Mouse (Mus musculus): ENCODE results near the gene Rbm24. TPM values are rescaled to one million over a fixed set of nuclear protein-coding genes. Genes with fewer than 3 reads are reported as not detected.

Gene Rbm24
- total and polyA plus RNA-seq, 2 experiments = 0.18 TPM; not detected in 1

GRCm38 (mm10) chr13:46444021-46444420 lies 25.8 kb downstream of the Rbm24 start:
- no peak for DNase-seq (ENCODE audit: extremely low read depth, low read depth, low spot score)
- TF ChIP-seq POLR2A (IDR thresholded peaks at IDR 0.05; ENCODE audit: extremely low read depth, insufficient read depth, low read length) = no peak
- no peak for TF ChIP-seq CTCF (IDR thresholded peaks at IDR 0.05; ENCODE audit: low read depth, low read length)
- Histone ChIP-seq H3K27ac (replicated peaks; ENCODE audit: insufficient read depth, low read depth, low read length) (no peak overlapping the region), H3K27me3 (ENCODE audit: control insufficient read depth, insufficient read depth, low read length) (no peaks in the 10 kb centered on the region), H3K4me3 (ENCODE audit: insufficient read depth, low read depth, low read length) (no peak overlapping the region), H3K79me2 (ENCODE audit: control insufficient read depth, insufficient read depth, low read length) (no peaks in the 10 kb centered on the region), H3K9ac (ENCODE audit: low read depth, low read length) (no peak overlapping the region), H3K4me1 (ENCODE audit: control insufficient read depth, insufficient read depth, low read length) (no peaks in the 10 kb centered on the region), H3K36me3 (ENCODE audit: control insufficient read depth, insufficient read depth, low read length) (no peaks in the 10 kb centered on the region)
- WGBS = 63% methylated on average over 7 of the region's 7 CpGs

DNA sequence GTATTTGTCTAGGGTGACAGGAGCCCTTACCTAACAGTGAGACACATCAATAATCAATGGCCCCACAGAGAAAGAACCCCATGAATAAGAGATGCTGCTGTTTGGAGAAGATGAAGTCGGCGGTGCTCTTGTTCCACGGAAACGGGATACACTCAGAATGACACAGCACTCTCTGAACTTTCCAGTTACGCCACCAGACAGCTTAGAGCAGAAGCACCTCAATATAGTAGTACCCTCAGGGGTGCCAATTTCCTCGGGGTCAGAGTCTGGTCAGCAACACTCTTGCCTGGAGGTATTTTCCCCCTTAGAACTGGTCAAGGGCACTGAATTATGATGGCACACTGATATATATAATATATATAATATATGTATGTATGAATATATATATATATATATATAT lies 27.8 kb downstream of the Rbm24 start:
- no peaks in the 10 kb centered on the region for H3K36me3 ChIP-seq (ENCODE audit: control insufficient read depth, insufficient read depth, low read length)
- H3K27ac ChIP-seq (replicated peaks; ENCODE audit: insufficient read depth, low read depth, low read length) = no peak overlapping the region
- no peaks in the 10 kb centered on the region for H3K4me1 ChIP-seq (ENCODE audit: control insufficient read depth, insufficient read depth, low read length)
- no peak for DNase-seq (ENCODE audit: extremely low read depth, low read depth, low spot score)
- H3K4me3 ChIP-seq (ENCODE audit: insufficient read depth, low read depth, low read length) = no peak overlapping the region
- no peak for TF ChIP-seq POLR2A (IDR thresholded peaks at IDR 0.05; ENCODE audit: extremely low read depth, insufficient read depth, low read length)
- no peak for TF ChIP-seq CTCF (IDR thresholded peaks at IDR 0.05; ENCODE audit: low read depth, low read length)
- no peaks in the 10 kb centered on the region for H3K27me3 ChIP-seq (ENCODE audit: control insufficient read depth, insufficient read depth, low read length)
- WGBS = 88% methylated on average over 6 of the region's 6 CpGs
- H3K79me2 ChIP-seq (ENCODE audit: control insufficient read depth, insufficient read depth, low read length) = no peaks in the 10 kb centered on the region
- no peak overlapping the region for H3K9ac ChIP-seq (ENCODE audit: low read depth, low read length)

DNA sequence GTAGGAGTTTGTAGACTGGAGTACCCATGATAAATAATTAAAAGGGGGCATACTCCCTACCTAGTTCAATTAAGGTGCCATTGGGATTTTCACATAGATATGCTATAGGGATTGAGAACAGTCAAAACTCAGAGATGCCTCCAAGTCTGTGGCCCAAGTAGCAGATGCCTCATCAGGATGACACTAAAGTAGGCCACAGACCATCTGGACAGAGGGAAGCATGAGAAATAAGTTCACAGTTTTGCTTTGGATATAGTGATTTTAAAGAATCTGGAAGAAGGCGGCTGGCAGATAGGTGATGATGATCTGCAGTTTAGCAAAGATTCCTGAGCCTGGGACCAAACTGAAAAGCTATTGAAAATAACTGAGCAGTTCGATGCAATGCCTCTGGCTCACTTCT lies 30.0 kb downstream of the Rbm24 start:
- H3K9ac ChIP-seq (ENCODE audit: low read depth, low read length) = no peak overlapping the region
- no peak overlapping the region for H3K4me3 ChIP-seq (ENCODE audit: insufficient read depth, low read depth, low read length)
- no peaks in the 10 kb centered on the region for H3K4me1 ChIP-seq (ENCODE audit: control insufficient read depth, insufficient read depth, low read length)
- H3K79me2 ChIP-seq (ENCODE audit: control insufficient read depth, insufficient read depth, low read length) = no peaks in the 10 kb centered on the region
- 84% methylated on average over 2 of the region's 2 CpGs for WGBS
- no peak overlapping the region for H3K27ac ChIP-seq (replicated peaks; ENCODE audit: insufficient read depth, low read depth, low read length)
- no peaks in the 10 kb centered on the region for H3K27me3 ChIP-seq (ENCODE audit: control insufficient read depth, insufficient read depth, low read length)
- DNase-seq (ENCODE audit: extremely low read depth, low read depth, low spot score) = no peak
- H3K36me3 ChIP-seq (ENCODE audit: control insufficient read depth, insufficient read depth, low read length) = no peaks in the 10 kb centered on the region
- TF ChIP-seq POLR2A (IDR thresholded peaks at IDR 0.05; ENCODE audit: extremely low read depth, insufficient read depth, low read length) = no peak
- TF ChIP-seq CTCF (IDR thresholded peaks at IDR 0.05; ENCODE audit: low read depth, low read length) = no peak

DNA sequence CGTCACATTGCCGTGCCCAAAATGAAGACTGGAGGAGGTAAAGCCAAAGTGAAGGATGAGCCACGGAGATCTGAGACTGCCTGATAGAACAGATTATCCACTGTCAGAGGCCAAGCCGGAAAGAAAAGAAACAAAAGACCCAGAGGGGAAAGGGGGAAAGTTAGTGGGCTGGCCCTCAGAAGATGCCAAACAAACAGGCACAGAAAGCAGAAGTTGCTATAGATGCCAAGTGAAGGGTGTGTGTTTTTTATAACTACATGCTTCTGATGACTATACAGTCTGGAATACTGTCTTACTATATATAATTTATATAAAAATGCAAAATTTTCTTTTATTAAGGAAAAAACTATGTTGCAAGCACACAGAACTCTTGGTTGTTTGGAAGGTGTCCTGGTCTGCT lies 31.7 kb downstream of the Rbm24 start:
- DNase-seq (ENCODE audit: extremely low read depth, low read depth, low spot score) = no peak
- TF ChIP-seq CTCF (IDR thresholded peaks at IDR 0.05; ENCODE audit: low read depth, low read length) (no peak), POLR2A (IDR thresholded peaks at IDR 0.05; ENCODE audit: extremely low read depth, insufficient read depth, low read length) (no peak)
- H3K27me3 ChIP-seq (ENCODE audit: control insufficient read depth, insufficient read depth, low read length) = no peaks in the 10 kb centered on the region
- no peaks in the 10 kb centered on the region for H3K4me1 ChIP-seq (ENCODE audit: control insufficient read depth, insufficient read depth, low read length)
- H3K9ac ChIP-seq (ENCODE audit: low read depth, low read length) = no peak overlapping the region
- no peak overlapping the region for H3K4me3 ChIP-seq (ENCODE audit: insufficient read depth, low read depth, low read length)
- no peaks in the 10 kb centered on the region for H3K79me2 ChIP-seq (ENCODE audit: control insufficient read depth, insufficient read depth, low read length)
- no peaks in the 10 kb centered on the region for H3K36me3 ChIP-seq (ENCODE audit: control insufficient read depth, insufficient read depth, low read length)
- H3K27ac ChIP-seq (replicated peaks; ENCODE audit: insufficient read depth, low read depth, low read length) = no peak overlapping the region
- 87% methylated on average over 4 of the region's 4 CpGs for WGBS

DNA sequence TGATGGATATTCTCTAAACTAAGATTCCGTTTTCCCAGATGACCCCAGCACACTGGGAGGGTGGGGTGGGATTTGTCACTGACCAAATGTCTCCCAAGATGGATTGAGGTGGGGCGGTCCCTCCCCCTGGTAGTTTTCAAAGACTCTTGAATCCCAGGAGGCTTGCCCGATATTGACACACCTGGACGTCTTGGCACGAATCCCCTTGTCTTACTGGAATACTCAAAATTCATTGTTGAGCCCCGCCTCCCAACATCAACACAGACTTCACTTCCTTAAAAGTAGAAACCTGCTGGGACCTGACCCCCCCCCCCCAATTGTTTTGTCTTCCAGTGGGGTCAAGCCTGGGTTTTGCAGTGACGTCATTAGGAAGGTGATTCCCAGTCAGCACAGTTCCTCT lies 32.4 kb downstream of the Rbm24 start:
- no peak for TF ChIP-seq POLR2A (IDR thresholded peaks at IDR 0.05; ENCODE audit: extremely low read depth, insufficient read depth, low read length)
- TF ChIP-seq CTCF (IDR thresholded peaks at IDR 0.05; ENCODE audit: low read depth, low read length) = no peak
- Histone ChIP-seq H3K27me3 (ENCODE audit: control insufficient read depth, insufficient read depth, low read length) (no peaks in the 10 kb centered on the region), H3K79me2 (ENCODE audit: control insufficient read depth, insufficient read depth, low read length) (no peaks in the 10 kb centered on the region), H3K4me3 (ENCODE audit: insufficient read depth, low read depth, low read length) (no peak overlapping the region), H3K27ac (replicated peaks; ENCODE audit: insufficient read depth, low read depth, low read length) (no peak overlapping the region), H3K36me3 (ENCODE audit: control insufficient read depth, insufficient read depth, low read length) (no peaks in the 10 kb centered on the region), H3K4me1 (ENCODE audit: control insufficient read depth, insufficient read depth, low read length) (no peaks in the 10 kb centered on the region), H3K9ac (ENCODE audit: low read depth, low read length) (no peak overlapping the region)
- no peak for DNase-seq (ENCODE audit: extremely low read depth, low read depth, low spot score)
- 92% methylated on average over 7 of the region's 7 CpGs for WGBS

DNA sequence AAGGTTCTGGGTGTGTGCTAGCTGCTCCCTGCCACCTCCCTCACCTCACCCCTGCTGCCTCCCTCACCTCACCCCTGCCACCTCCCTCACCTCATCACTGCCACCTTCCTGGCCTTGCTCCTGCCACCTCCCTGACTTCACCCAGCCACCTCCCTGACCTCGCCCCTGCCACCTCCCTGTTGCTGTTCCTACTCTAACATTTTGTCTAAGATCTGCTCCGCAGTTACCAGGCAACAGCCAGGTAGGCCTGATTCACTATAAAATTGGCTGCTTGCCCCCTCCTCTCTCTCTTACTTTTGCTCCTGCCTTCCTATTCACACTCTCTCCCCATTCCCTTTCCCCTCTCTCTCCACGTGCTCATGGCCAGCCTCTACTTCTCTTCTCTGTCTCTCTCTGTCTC lies 33.3 kb downstream of the Rbm24 start:
- DNase-seq (ENCODE audit: extremely low read depth, low read depth, low spot score) = no peak
- Histone ChIP-seq H3K4me3 (ENCODE audit: insufficient read depth, low read depth, low read length) (no peak overlapping the region), H3K4me1 (ENCODE audit: control insufficient read depth, insufficient read depth, low read length) (no peaks in the 10 kb centered on the region), H3K79me2 (ENCODE audit: control insufficient read depth, insufficient read depth, low read length) (no peaks in the 10 kb centered on the region), H3K27me3 (ENCODE audit: control insufficient read depth, insufficient read depth, low read length) (no peaks in the 10 kb centered on the region), H3K9ac (ENCODE audit: low read depth, low read length) (no peak overlapping the region), H3K36me3 (ENCODE audit: control insufficient read depth, insufficient read depth, low read length) (no peaks in the 10 kb centered on the region), H3K27ac (replicated peaks; ENCODE audit: insufficient read depth, low read depth, low read length) (no peak overlapping the region)
- WGBS = 75% methylated on average over 3 of the region's 3 CpGs
- TF ChIP-seq POLR2A (IDR thresholded peaks at IDR 0.05; ENCODE audit: extremely low read depth, insufficient read depth, low read length) = no peak
- no peak for TF ChIP-seq CTCF (IDR thresholded peaks at IDR 0.05; ENCODE audit: low read depth, low read length)
